Mouse (Mus musculus) cortical plate, adult 2 months (tissue): ENCODE results near the gene Gm47283.
"Not testable (repeated sequence)": the region's sequence is repeated elsewhere in the genome, so short reads cannot be mapped to it uniquely, and the experiment has no call there.

Source experiments
- CTCF ChIP-seq: fragments of 200-500 bp; IDR thresholded peaks from 2 replicates; pipeline ENCODE4 v1.5.1; 2011; ENCODE audit warnings: mild to moderate bottlenecking, control low read depth, low read length; ENCODE audit not compliant: insufficient read depth; ENCODE audit errors: extremely low read depth
- POLR2A ChIP-seq: fragments of 200-500 bp; IDR thresholded peaks from 2 replicates; pipeline ENCODE4 v1.6.1; 2011; ENCODE audit warnings: mild to moderate bottlenecking, low read length, control low read depth; ENCODE audit not compliant: insufficient read depth; ENCODE audit errors: extremely low read depth

GRCm38 (mm10) chrY:90784438-90784837, at the start of gene Gm47283:
- TF ChIP-seq POLR2A, CTCF: not testable (repeated sequence)
